Mouse (Mus musculus): ENCODE results near the gene Fam160b1. TPM values are rescaled to one million over a fixed set of nuclear protein-coding genes. Genes with fewer than 3 reads are reported as not detected.
A peak's percentile ranks its signal among the peaks of the same experiment; 100 is the strongest.

Gene Fam160b1
- total RNA-seq, 1 experiment, result 8.5 TPM

DNA sequence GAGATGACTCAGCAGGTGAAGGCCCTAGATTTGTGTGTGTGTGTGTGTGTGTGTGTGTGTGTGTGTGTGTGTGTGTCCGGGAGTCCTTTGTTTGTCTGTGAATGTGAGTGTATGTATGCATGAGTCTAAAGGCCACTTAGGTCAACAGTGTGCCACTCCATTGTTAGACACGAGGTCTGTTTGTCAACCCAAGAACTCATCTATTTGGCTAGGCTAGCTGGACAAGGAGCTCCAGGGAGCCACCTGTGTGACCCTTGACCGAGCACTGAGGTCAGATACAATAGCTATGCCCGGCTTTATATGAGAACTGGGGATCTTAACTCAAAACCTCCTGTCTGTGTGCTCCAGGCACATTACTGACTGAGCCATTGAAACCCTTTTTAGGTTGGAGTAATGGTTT lies 38.0 kb upstream of the Fam160b1 start:
- Histone ChIP-seq H3K4me1 (ENCODE audit: control insufficient read depth in 2 of 2, insufficient read depth in 2 of 2, low read length in 2 of 2, poor library complexity in 1 of 2) (0 out of 4 replicates have a peak, but pooled peaks cover 0 to 1% of the 10 kb centered on the region in 2 experiments), H3K4me3 (ENCODE audit: insufficient read depth in 1 of 2, low read depth in 1 of 2, low read length in 2 of 2, poor library complexity in 1 of 2, severe bottlenecking in 1 of 2) (no peak overlapping the region), H3K9ac (ENCODE audit: insufficient read depth, low read depth, low read length, poor library complexity, severe bottlenecking) (no peak overlapping the region), H3K36me3 (ENCODE audit: control insufficient read depth, insufficient read depth, low read length, poor library complexity, severe bottlenecking) (no peaks in the 10 kb centered on the region), H3K27ac (ENCODE audit: insufficient read depth, low read depth, low read length, poor library complexity, severe bottlenecking) (no peak overlapping the region), H3K9me3 (ENCODE audit: control insufficient read depth, insufficient read depth, low read depth, low read length) (no peaks in the 10 kb centered on the region)
- in situ Hi-C loops (cut with MboI; ENCODE audit: low sequenced_read_pairs in 2 of 2, unreplicated experiment in 2 of 2), result no loop called here
- no peak for TF ChIP-seq ZC3H11A (IDR thresholded peaks at IDR 0.05; ENCODE audit: borderline replicate concordance, low read depth, low read length)
- no peak for TF ChIP-seq CHD2 (IDR thresholded peaks at IDR 0.05; ENCODE audit: low read depth, low read length)
- no peak for TF ChIP-seq MAFK (IDR thresholded peaks at IDR 0.05; ENCODE audit: insufficient read depth, low read depth, low read length)
- no peak for TF ChIP-seq ZNF384 (IDR thresholded peaks at IDR 0.05; ENCODE audit: low read depth, low read length)
- no peak for TF ChIP-seq HCFC1 (IDR thresholded peaks at IDR 0.05; ENCODE audit: borderline replicate concordance, insufficient read depth, low read length)
- no peak for DNase-seq (ENCODE audit: low read depth, low spot score)

DNA sequence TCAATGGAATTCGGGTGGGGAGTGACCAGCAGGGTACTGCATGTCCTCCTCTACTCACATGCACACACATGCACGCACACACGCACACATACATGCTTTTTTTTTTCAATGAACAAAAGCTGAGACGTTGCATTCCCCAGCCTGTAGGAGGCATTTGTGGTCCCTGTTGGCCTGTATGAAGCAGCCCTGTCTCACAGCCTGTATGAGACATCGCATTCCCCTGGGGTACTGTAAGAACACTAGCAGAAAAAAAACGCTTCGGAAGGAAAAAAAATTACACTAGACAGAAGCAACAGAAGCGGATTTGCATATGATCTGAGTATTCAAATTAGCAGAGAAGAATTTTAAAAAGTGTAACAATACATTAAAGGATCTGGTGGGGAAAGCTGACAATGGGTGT lies 37.4 kb upstream of the Fam160b1 start:
- H3K4me1 ChIP-seq (ENCODE audit: control insufficient read depth in 2 of 2, insufficient read depth in 2 of 2, low read length in 2 of 2, poor library complexity in 1 of 2), result 0 out of 4 replicates have a peak, but pooled peaks cover 0 to 1% of the 10 kb centered on the region in 2 experiments
- in situ Hi-C loops (cut with MboI; ENCODE audit: low sequenced_read_pairs in 2 of 2, unreplicated experiment in 2 of 2), result no loop called here
- H3K9ac ChIP-seq (ENCODE audit: insufficient read depth, low read depth, low read length, poor library complexity, severe bottlenecking), result no peak overlapping the region
- H3K27ac ChIP-seq (ENCODE audit: insufficient read depth, low read depth, low read length, poor library complexity, severe bottlenecking), result no peak overlapping the region
- H3K9me3 ChIP-seq (ENCODE audit: control insufficient read depth, insufficient read depth, low read depth, low read length), result no peaks in the 10 kb centered on the region
- no peaks in the 10 kb centered on the region for H3K36me3 ChIP-seq (ENCODE audit: control insufficient read depth, insufficient read depth, low read length, poor library complexity, severe bottlenecking)
- TF ChIP-seq ZNF384 (IDR thresholded peaks at IDR 0.05; ENCODE audit: low read depth, low read length), result 0 out of 2 replicates have a peak, but pooled peaks have one; percentile 10
- no peak for TF ChIP-seq MAFK (IDR thresholded peaks at IDR 0.05; ENCODE audit: insufficient read depth, low read depth, low read length)
- no peak overlapping the region for H3K4me3 ChIP-seq (ENCODE audit: insufficient read depth in 1 of 2, low read depth in 1 of 2, low read length in 2 of 2, poor library complexity in 1 of 2, severe bottlenecking in 1 of 2)
- DNase-seq (ENCODE audit: low read depth, low spot score), result no peak

DNA sequence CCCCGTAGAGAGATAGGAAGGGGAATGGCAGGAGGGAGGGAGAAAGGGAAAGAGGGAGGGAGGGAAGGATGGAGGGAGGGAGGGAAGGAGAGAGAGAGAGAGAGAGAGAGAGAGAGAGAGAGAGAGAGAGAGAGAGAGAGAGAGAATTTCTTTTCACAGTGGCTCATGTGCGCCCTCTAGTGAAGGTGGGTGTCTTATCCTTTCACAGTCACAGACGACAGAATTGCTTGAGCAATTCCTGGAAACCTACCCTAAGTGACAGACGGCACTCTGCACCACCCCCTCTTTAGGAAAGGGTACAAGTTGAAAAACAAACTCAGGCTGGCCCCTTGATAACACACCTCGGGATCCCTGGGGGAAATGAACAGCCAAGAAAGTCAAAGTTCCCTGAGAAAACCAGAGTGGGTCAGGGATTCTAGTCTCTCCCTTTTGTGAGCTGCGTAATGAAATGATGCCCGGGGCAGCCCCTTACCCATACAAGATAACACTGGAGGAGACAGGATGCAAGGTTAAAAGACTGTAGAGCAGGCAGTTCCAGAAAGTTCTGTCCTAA lies 34.7 kb upstream of the Fam160b1 start:
- H3K4me3 ChIP-seq (ENCODE audit: insufficient read depth in 1 of 2, low read depth in 1 of 2, low read length in 2 of 2, poor library complexity in 1 of 2, severe bottlenecking in 1 of 2), result no peak overlapping the region
- in situ Hi-C loops (cut with MboI; ENCODE audit: low sequenced_read_pairs in 2 of 2, unreplicated experiment in 2 of 2), result loop anchor here in 1 of 2 experiments (5.0 kb wide), 1 partner anchor 164 kb away; no protein-coding TSS in a partner anchor
- H3K36me3 ChIP-seq (ENCODE audit: control insufficient read depth, insufficient read depth, low read length, poor library complexity, severe bottlenecking), result no peaks in the 10 kb centered on the region
- TF ChIP-seq MAFK (IDR thresholded peaks at IDR 0.05; ENCODE audit: insufficient read depth, low read depth, low read length) (no peak), CHD2 (IDR thresholded peaks at IDR 0.05; ENCODE audit: low read depth, low read length) (no peak), ZNF384 (IDR thresholded peaks at IDR 0.05; ENCODE audit: low read depth, low read length) (no peak), ZC3H11A (IDR thresholded peaks at IDR 0.05; ENCODE audit: borderline replicate concordance, low read depth, low read length) (peak; percentile 45; the same call in 1 of the 2 replicates)
- DNase-seq (ENCODE audit: low read depth, low spot score), result peak; percentile 42
- no peak overlapping the region for H3K9ac ChIP-seq (ENCODE audit: insufficient read depth, low read depth, low read length, poor library complexity, severe bottlenecking)
- H3K27ac ChIP-seq (ENCODE audit: insufficient read depth, low read depth, low read length, poor library complexity, severe bottlenecking), result no peak overlapping the region
- H3K4me1 ChIP-seq (ENCODE audit: control insufficient read depth in 2 of 2, insufficient read depth in 2 of 2, low read length in 2 of 2, poor library complexity in 1 of 2), result peaks cover 0 to 1% of the 10 kb centered on the region in 2 experiments; a peak in 1 of 4 replicates
- no peaks in the 10 kb centered on the region for H3K9me3 ChIP-seq (ENCODE audit: control insufficient read depth, insufficient read depth, low read depth, low read length)

DNA sequence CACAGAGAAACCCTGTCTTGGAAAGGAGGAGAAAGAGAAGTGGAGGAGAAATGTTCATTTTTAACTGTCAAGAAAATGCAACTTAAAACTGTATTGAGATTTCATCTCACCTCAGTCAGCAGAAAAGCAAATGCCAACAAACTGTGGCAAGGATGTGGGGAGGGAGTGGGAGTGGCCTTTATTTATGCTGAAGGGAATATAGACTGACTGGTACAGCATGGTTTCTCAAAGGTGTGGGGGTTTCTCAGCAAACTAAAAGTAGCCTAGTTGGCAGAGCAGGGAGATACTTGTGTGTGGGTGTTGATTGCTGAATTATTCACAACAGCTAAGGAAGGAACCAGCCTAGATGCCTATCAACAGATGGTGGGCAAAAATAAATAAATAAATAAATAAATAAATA lies 32.8 kb upstream of the Fam160b1 start:
- DNase-seq (ENCODE audit: low read depth, low spot score), result no peak
- H3K4me3 ChIP-seq (ENCODE audit: insufficient read depth in 1 of 2, low read depth in 1 of 2, low read length in 2 of 2, poor library complexity in 1 of 2, severe bottlenecking in 1 of 2), result no peak overlapping the region
- no peak overlapping the region for H3K27ac ChIP-seq (ENCODE audit: insufficient read depth, low read depth, low read length, poor library complexity, severe bottlenecking)
- H3K9me3 ChIP-seq (ENCODE audit: control insufficient read depth, insufficient read depth, low read depth, low read length), result no peaks in the 10 kb centered on the region
- no peak overlapping the region for H3K9ac ChIP-seq (ENCODE audit: insufficient read depth, low read depth, low read length, poor library complexity, severe bottlenecking)
- peaks cover 0 to 5% of the 10 kb centered on the region in 2 experiments; a peak in 1 of 4 replicates for H3K4me1 ChIP-seq (ENCODE audit: control insufficient read depth in 2 of 2, insufficient read depth in 2 of 2, low read length in 2 of 2, poor library complexity in 1 of 2)
- H3K36me3 ChIP-seq (ENCODE audit: control insufficient read depth, insufficient read depth, low read length, poor library complexity, severe bottlenecking), result no peaks in the 10 kb centered on the region
- TF ChIP-seq CHD2 (IDR thresholded peaks at IDR 0.05; ENCODE audit: low read depth, low read length), result no peak
- no peak for TF ChIP-seq MAFK (IDR thresholded peaks at IDR 0.05; ENCODE audit: insufficient read depth, low read depth, low read length)
- no peak for TF ChIP-seq ZNF384 (IDR thresholded peaks at IDR 0.05; ENCODE audit: low read depth, low read length)
- no peak for TF ChIP-seq ZC3H11A (IDR thresholded peaks at IDR 0.05; ENCODE audit: borderline replicate concordance, low read depth, low read length)
- TF ChIP-seq HCFC1 (IDR thresholded peaks at IDR 0.05; ENCODE audit: borderline replicate concordance, insufficient read depth, low read length), result no peak
- in situ Hi-C loops (cut with MboI; ENCODE audit: low sequenced_read_pairs in 2 of 2, unreplicated experiment in 2 of 2), result loop anchor here in 1 of 2 experiments (5.0 kb wide), 1 partner anchor 165 kb away; no protein-coding TSS in a partner anchor

All from ES-E14 (cell line).